Comparison of ENCODE assay signal across 13 mouse cellular contexts in the genomic region with DNA sequence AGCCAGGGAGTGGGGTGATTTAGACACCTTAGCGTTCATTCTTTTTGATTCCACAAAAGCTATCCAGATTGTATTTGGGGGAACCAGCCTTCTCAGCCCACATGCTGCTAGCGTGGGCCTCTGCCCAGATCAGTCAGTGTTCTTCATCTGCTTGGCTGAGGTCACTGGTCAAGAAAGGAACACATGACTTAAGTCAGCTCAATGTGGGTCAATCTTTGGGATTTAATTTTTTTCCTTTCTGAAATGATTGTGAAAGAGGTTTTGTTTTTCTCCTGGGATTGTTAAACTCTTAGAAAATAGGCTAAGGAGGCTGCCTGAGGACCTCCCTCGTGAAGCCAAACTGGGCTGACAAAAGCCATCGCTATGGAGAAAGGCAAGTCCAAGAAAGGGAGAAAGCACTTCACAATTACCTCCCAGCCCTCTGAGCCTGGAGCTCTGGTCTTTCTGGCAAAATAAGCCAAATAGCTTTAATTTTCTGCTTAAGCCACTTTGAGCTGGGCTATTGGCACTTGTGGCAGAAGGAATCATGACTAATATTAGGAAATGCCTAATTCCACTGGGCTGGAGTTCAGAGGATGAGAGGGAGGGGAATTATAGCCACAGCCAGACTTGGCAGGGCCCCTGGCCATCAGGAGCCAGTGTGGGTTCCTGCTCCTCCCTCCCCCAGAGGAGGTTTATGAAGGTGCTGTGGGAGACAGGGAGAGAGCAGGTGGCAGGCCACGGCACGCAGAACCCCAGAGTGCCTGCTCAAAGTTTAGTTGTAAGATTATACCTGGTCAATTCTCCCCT. TPM values are rescaled to one million over a fixed set of nuclear protein-coding genes. Genes with fewer than 3 reads are reported as not detected.
A peak's percentile ranks its signal among the peaks of the same experiment; 100 is the strongest.
DNase-seq lines count a peak whose midpoint lies in the region; ATAC-seq and TF ChIP-seq lines count a peak whose summit lies in the region.
"Had no signal": no experiment of that assay in that cellular context is flagged by ENCODE, and none has a peak within 500 bp of the region (broad histone marks: within the 10 kb centered on the region; RNA-seq: fewer than 3 reads in every experiment).

No protein-coding gene starts in this region.

- no peak overlapping the region for H3K4me2 ChIP-seq in hindbrain, postnatal 0 days (ENCODE audit: low read depth, low read length)
- no peak overlapping the region for H3K4me2 ChIP-seq in liver, postnatal 0 days (ENCODE audit: low read depth, low read length)
- H3K4me2 ChIP-seq: hindbrain, embryonic 13.5 days had no signal

- no peak overlapping the region for H3K9ac ChIP-seq in hindbrain, postnatal 0 days (replicated peaks; ENCODE audit: low read length)
- no peak overlapping the region for H3K9ac ChIP-seq in liver, postnatal 0 days (replicated peaks)
- H3K9ac ChIP-seq: hindbrain, embryonic 13.5 days had no signal

- TF ChIP-seq CTCF in hindbrain, postnatal 0 days (IDR thresholded peaks at IDR 0.05; ENCODE audit: low read depth): no peak
- no peak for TF ChIP-seq CTCF in liver, postnatal 0 days (IDR thresholded peaks at IDR 0.05; ENCODE audit: low read depth)

- no peak for ATAC-seq in hindbrain, postnatal 0 days
- no peak for ATAC-seq in liver, postnatal 0 days

- TF ChIP-seq EP300 in liver, postnatal 0 days (IDR thresholded peaks at IDR 0.05; ENCODE audit: low read depth): no peak

- peak overlapping the region; percentile 27 for H3K27ac ChIP-seq in hindbrain, postnatal 0 days
- no peak overlapping the region for H3K27ac ChIP-seq in hindbrain, embryonic 10.5 days
- no peak overlapping the region for H3K27ac ChIP-seq in liver, postnatal 0 days (ENCODE audit: low read depth)
- H3K27ac ChIP-seq: forebrain, embryonic 10.5 days; hindbrain, embryonic 13.5 days had no signal

- no peaks in the 10 kb centered on the region for H3K9me3 ChIP-seq in hindbrain, postnatal 0 days (ENCODE audit: low read length)
- no peaks in the 10 kb centered on the region for H3K9me3 ChIP-seq in hindbrain, embryonic 10.5 days
- no peaks in the 10 kb centered on the region for H3K9me3 ChIP-seq in liver, postnatal 0 days (ENCODE audit: low read length)
- H3K9me3 ChIP-seq: forebrain, embryonic 10.5 days; hindbrain, embryonic 13.5 days had no signal

- WGBS in hindbrain, postnatal 0 days: 46% methylated on average over 6 of the region's 6 CpGs
- whole genome bisulfite sequencing in hindbrain, embryonic 10.5 days: 76% methylated on average over 6 of the region's 6 CpGs
- WGBS in liver, postnatal 0 days (ENCODE audit: insufficient replicate concordance): 69% methylated on average over 6 of the region's 6 CpGs

- no peaks in the 10 kb centered on the region for H3K36me3 ChIP-seq in hindbrain, postnatal 0 days (ENCODE audit: insufficient read depth, low read length)
- no peaks in the 10 kb centered on the region for H3K36me3 ChIP-seq in hindbrain, embryonic 10.5 days
- H3K36me3 ChIP-seq in liver, postnatal 0 days (replicated peaks; ENCODE audit: insufficient read depth, low read length): no peaks in the 10 kb centered on the region
- H3K36me3 ChIP-seq: forebrain, embryonic 10.5 days; hindbrain, embryonic 13.5 days had no signal

- H3K4me1 ChIP-seq in hindbrain, postnatal 0 days (ENCODE audit: insufficient read depth, low read length): peaks cover 7% of the 10 kb centered on the region; the same call in 1 of the 2 replicates
- H3K4me1 ChIP-seq in hindbrain, embryonic 10.5 days (replicated peaks): peaks cover 18% of the 10 kb centered on the region
- no peaks in the 10 kb centered on the region for H3K4me1 ChIP-seq in liver, postnatal 0 days (ENCODE audit: insufficient read depth)

- DNase-seq in hindbrain, postnatal 0 days (ENCODE audit: low spot score): peak; percentile 34
- no peak for DNase-seq in hindbrain, embryonic 10.5 days (ENCODE audit: low spot score)
- peak; percentile 68 to 80 for DNase-seq in cerebellum, adult 18-20 months
- peak; percentile 79 for DNase-seq in gonadal fat pad, adult 2 months (ENCODE audit: low read depth)
- DNase-seq in lung, postnatal 14 days: peak; percentile 47
- DNase-seq in spleen, adult 12 weeks (ENCODE audit: low spot score): no peak
- DNase-seq in retina, embryonic 14.5 days (ENCODE audit: low spot score): no peak
- no peak for DNase-seq in liver, postnatal 0 days

- no peak overlapping the region for H3K4me3 ChIP-seq in hindbrain, postnatal 0 days (ENCODE audit: low read length)
- H3K4me3 ChIP-seq in hindbrain, embryonic 10.5 days: no peak overlapping the region
- no peak overlapping the region for H3K4me3 ChIP-seq in liver, postnatal 0 days (ENCODE audit: low read depth, low read length)
- H3K4me3 ChIP-seq: forebrain, embryonic 10.5 days; hindbrain, embryonic 13.5 days had no signal

- H3K27me3 ChIP-seq in hindbrain, postnatal 0 days (ENCODE audit: insufficient read depth, low read length): no peaks in the 10 kb centered on the region
- H3K27me3 ChIP-seq in hindbrain, embryonic 10.5 days (ENCODE audit: insufficient read depth, poor library complexity, severe bottlenecking): 0 out of 2 replicates have a peak, but pooled peaks cover 5% of the 10 kb centered on the region
- H3K27me3 ChIP-seq in liver, postnatal 0 days (ENCODE audit: insufficient read depth, low read length): no peaks in the 10 kb centered on the region
- H3K27me3 ChIP-seq: hindbrain, embryonic 13.5 days had no signal

RNA-seq across cellular contexts. Expression of a gene that starts 22.5 kb away (rescaled TPM):
- 48.3 and 53.0 TPM in 2 replicates for total RNA-seq in hindbrain, postnatal 0 days (2014; rRNA removed)
- 56.5 and 73.3 TPM in 2 replicates for polyA plus RNA-seq in hindbrain, postnatal 0 days (2015; fragmentation: Nextera tagmentation; extraction: Ambion mirVana)
- polyA plus RNA-seq in hindbrain, embryonic 10.5 days (2016; fragmentation: Nextera tagmentation; extraction: Ambion mirVana): 98.1 and 193 TPM in 2 replicates
- 106 and 256 TPM in 2 replicates for polyA plus RNA-seq in gonadal fat pad, adult 2 months (2012; rRNA removed)
- polyA plus RNA-seq in liver, postnatal 0 days (2015; fragmentation: Nextera tagmentation; extraction: Ambion mirVana): 29.8 and 37.8 TPM in 2 replicates
- total RNA-seq: megakaryocyte progenitor cell, adult 5-6 weeks; neutrophil, adult 5-6 weeks had no signal

RNA-seq across cellular contexts. Expression of a gene that starts 53.9 kb away (rescaled TPM):
- total RNA-seq in hindbrain, postnatal 0 days (2014; rRNA removed): not detected in 2 replicates
- polyA plus RNA-seq in hindbrain, postnatal 0 days (2015; fragmentation: Nextera tagmentation; extraction: Ambion mirVana): not detected in 2 replicates
- not detected in 2 replicates for polyA plus RNA-seq in hindbrain, embryonic 10.5 days (2016; fragmentation: Nextera tagmentation; extraction: Ambion mirVana)
- 2.0 and 2.1 TPM in 2 replicates for polyA plus RNA-seq in gonadal fat pad, adult 2 months (2012; rRNA removed)
- not detected in 2 replicates for polyA plus RNA-seq in liver, postnatal 0 days (2015; fragmentation: Nextera tagmentation; extraction: Ambion mirVana)
- total RNA-seq: adrenal gland, adult 18-20 months; megakaryocyte progenitor cell, adult 5-6 weeks; neutrophil, adult 5-6 weeks had no signal
- polyA plus RNA-seq: forebrain, embryonic 10.5 days; hindbrain, embryonic 13.5 days had no signal

Comparison
In these comparisons a context has a peak if more than half of its experiments do, and no peak if none do; other contexts are left out.
1. DNase-seq: peak in hindbrain, postnatal 0 days (single experiment), cerebellum, adult 18-20 months (2 of 2), gonadal fat pad, adult 2 months (single experiment) and lung, postnatal 14 days (single experiment); none in hindbrain, embryonic 10.5 days (single experiment), spleen, adult 12 weeks (single experiment), retina, embryonic 14.5 days (single experiment) and liver, postnatal 0 days (single experiment).